Mouse (Mus musculus): Measurements from ENCODE around the gene Aldh16a1. TPM values are rescaled to one million over a fixed set of nuclear protein-coding genes. Genes with fewer than 3 reads are reported as not detected.

The Aldh16a1 gene
- total and polyA plus RNA-seq, 3 experiments, result 26.3 to 110 (median 33.8) TPM

- Histone ChIP-seq H3K36me3 (replicated peaks) (peaks cover 73% of the 10 kb centered on the region), H3K4me3 (ENCODE audit: low read depth, low read length) (peak overlapping the region; percentile 93; the same call in 1 of the 2 replicates), H3K4me1 (ENCODE audit: insufficient read depth, low read depth, low read length) (peaks cover 71% of the 10 kb centered on the region), H3K9me3 (replicated peaks) (no peaks in the 10 kb centered on the region), H3K27me3 (ENCODE audit: insufficient read depth, low read length) (no peaks in the 10 kb centered on the region)
- TF ChIP-seq TAL1 (conservative IDR thresholded peaks at IDR 0.05; ENCODE audit: low read depth, low read length), result no peak
- no peak for TF ChIP-seq GATA2 (IDR thresholded peaks at IDR 0.05; ENCODE audit: borderline replicate concordance, low read depth, low read length)
- TF ChIP-seq POLR2AphosphoS5 (IDR thresholded peaks at IDR 0.05; ENCODE audit: insufficient replicate concordance, low read depth, low read length), result no peak
- TF ChIP-seq CTCF (IDR thresholded peaks at IDR 0.05; ENCODE audit: low read depth, low read length), result no peak
- TF ChIP-seq GATA1 (IDR thresholded peaks at IDR 0.05; ENCODE audit: borderline replicate concordance, low read length), result no peak
- no peak for ATAC-seq (ENCODE audit: extremely low read depth, insufficient number of reproducible peaks, low FRiP score, poor library complexity, severe bottlenecking)
- no peak for DNase-seq (ENCODE audit: low spot score)
Measured at GRCm38 (mm10) chr7:45125144-45125600, 29.2 kb downstream of the Aldh16a1 start.

- H3K36me3 ChIP-seq (replicated peaks), result peaks cover 78% of the 10 kb centered on the region
- no peaks in the 10 kb centered on the region for H3K9me3 ChIP-seq (replicated peaks)
- no peaks in the 10 kb centered on the region for H3K27me3 ChIP-seq (ENCODE audit: insufficient read depth, low read length)
- TF ChIP-seq GATA2 (IDR thresholded peaks at IDR 0.05; ENCODE audit: borderline replicate concordance, low read depth, low read length) (no peak), POLR2AphosphoS5 (IDR thresholded peaks at IDR 0.05; ENCODE audit: insufficient replicate concordance, low read depth, low read length) (peak; percentile 97)
- peak; percentile 80 for DNase-seq (ENCODE audit: low spot score)
- H3K4me3 ChIP-seq (ENCODE audit: low read depth, low read length), result peak within 1 kb of the TSS; percentile 93
- peak; percentile 66 for ATAC-seq (ENCODE audit: extremely low read depth, insufficient number of reproducible peaks, low FRiP score, poor library complexity, severe bottlenecking)
- H3K4me1 ChIP-seq (ENCODE audit: insufficient read depth, low read depth, low read length), result peaks cover 71% of the 10 kb centered on the region
Measured at GRCm38 (mm10) chr7:45124224-45125143, 29.9 kb downstream of the Aldh16a1 start, which contains the start of gene Rps11. Rps11 (minus strand) TSS chr7:45124439.

GRCm38 (mm10) chr7:45123186-45123570, 31.2 kb downstream of the Aldh16a1 start:
- H3K4me1 ChIP-seq (ENCODE audit: insufficient read depth, low read depth, low read length), result peaks cover 78% of the 10 kb centered on the region
- peaks cover 88% of the 10 kb centered on the region for H3K36me3 ChIP-seq (replicated peaks)
- no peak for TF ChIP-seq GATA1 (IDR thresholded peaks at IDR 0.05; ENCODE audit: borderline replicate concordance, low read length)
- TF ChIP-seq TAL1 (conservative IDR thresholded peaks at IDR 0.05; ENCODE audit: low read depth, low read length), result no peak
- no peak for TF ChIP-seq CTCF (IDR thresholded peaks at IDR 0.05; ENCODE audit: low read depth, low read length)
- TF ChIP-seq GATA2 (IDR thresholded peaks at IDR 0.05; ENCODE audit: borderline replicate concordance, low read depth, low read length), result no peak
- no peak for TF ChIP-seq POLR2AphosphoS5 (IDR thresholded peaks at IDR 0.05; ENCODE audit: insufficient replicate concordance, low read depth, low read length)
- DNase-seq (ENCODE audit: low spot score) (peak; percentile 56), ATAC-seq (ENCODE audit: extremely low read depth, insufficient number of reproducible peaks, low FRiP score, poor library complexity, severe bottlenecking) (no peak)
- H3K9me3 ChIP-seq (replicated peaks), result no peaks in the 10 kb centered on the region
- H3K4me3 ChIP-seq (ENCODE audit: low read depth, low read length), result peak overlapping the region; percentile 92
- no peaks in the 10 kb centered on the region for H3K27me3 ChIP-seq (ENCODE audit: insufficient read depth, low read length)

GRCm38 (mm10) chr7:45122561-45123185, 31.7 kb downstream of the Aldh16a1 start:
- DNase-seq (ENCODE audit: low spot score), result no peak
- TF ChIP-seq GATA2 (IDR thresholded peaks at IDR 0.05; ENCODE audit: borderline replicate concordance, low read depth, low read length), result no peak
- no peak for TF ChIP-seq TAL1 (conservative IDR thresholded peaks at IDR 0.05; ENCODE audit: low read depth, low read length)
- TF ChIP-seq POLR2AphosphoS5 (IDR thresholded peaks at IDR 0.05; ENCODE audit: insufficient replicate concordance, low read depth, low read length), result no peak
- TF ChIP-seq GATA1 (IDR thresholded peaks at IDR 0.05; ENCODE audit: borderline replicate concordance, low read length), result no peak
- TF ChIP-seq CTCF (IDR thresholded peaks at IDR 0.05; ENCODE audit: low read depth, low read length), result no peak
- H3K9me3 ChIP-seq (replicated peaks), result no peaks in the 10 kb centered on the region
- H3K36me3 ChIP-seq (replicated peaks), result peaks cover 90% of the 10 kb centered on the region
- peaks cover 83% of the 10 kb centered on the region for H3K4me1 ChIP-seq (ENCODE audit: insufficient read depth, low read depth, low read length)
- ATAC-seq (ENCODE audit: extremely low read depth, insufficient number of reproducible peaks, low FRiP score, poor library complexity, severe bottlenecking), result no peak
- H3K27me3 ChIP-seq (ENCODE audit: insufficient read depth, low read length), result no peaks in the 10 kb centered on the region
- peak overlapping the region; percentile 92 for H3K4me3 ChIP-seq (ENCODE audit: low read depth, low read length)

GRCm38 (mm10) chr7:45121966-45122365, 32.4 kb downstream of the Aldh16a1 start:
- H3K27me3 ChIP-seq (ENCODE audit: insufficient read depth, low read length), result no peaks in the 10 kb centered on the region
- no peak for ATAC-seq (ENCODE audit: extremely low read depth, insufficient number of reproducible peaks, low FRiP score, poor library complexity, severe bottlenecking)
- H3K4me3 ChIP-seq (ENCODE audit: low read depth, low read length), result peak overlapping the region; percentile 92; the same call in 1 of the 2 replicates
- TF ChIP-seq GATA2 (IDR thresholded peaks at IDR 0.05; ENCODE audit: borderline replicate concordance, low read depth, low read length), result no peak
- no peak for TF ChIP-seq CTCF (IDR thresholded peaks at IDR 0.05; ENCODE audit: low read depth, low read length)
- no peak for TF ChIP-seq POLR2AphosphoS5 (IDR thresholded peaks at IDR 0.05; ENCODE audit: insufficient replicate concordance, low read depth, low read length)
- no peak for TF ChIP-seq TAL1 (conservative IDR thresholded peaks at IDR 0.05; ENCODE audit: low read depth, low read length)
- TF ChIP-seq GATA1 (IDR thresholded peaks at IDR 0.05; ENCODE audit: borderline replicate concordance, low read length), result no peak
- no peaks in the 10 kb centered on the region for H3K9me3 ChIP-seq (replicated peaks)
- no peak for DNase-seq (ENCODE audit: low spot score)
- peaks cover 88% of the 10 kb centered on the region for H3K36me3 ChIP-seq (replicated peaks)
- peaks cover 85% of the 10 kb centered on the region for H3K4me1 ChIP-seq (ENCODE audit: insufficient read depth, low read depth, low read length)

- peak overlapping the region; percentile 92; the same call in 1 of the 2 replicates for H3K4me3 ChIP-seq (ENCODE audit: low read depth, low read length)
- no peaks in the 10 kb centered on the region for H3K27me3 ChIP-seq (ENCODE audit: insufficient read depth, low read length)
- TF ChIP-seq GATA1 (IDR thresholded peaks at IDR 0.05; ENCODE audit: borderline replicate concordance, low read length), result no peak
- no peak for TF ChIP-seq TAL1 (conservative IDR thresholded peaks at IDR 0.05; ENCODE audit: low read depth, low read length)
- no peak for TF ChIP-seq POLR2AphosphoS5 (IDR thresholded peaks at IDR 0.05; ENCODE audit: insufficient replicate concordance, low read depth, low read length)
- TF ChIP-seq GATA2 (IDR thresholded peaks at IDR 0.05; ENCODE audit: borderline replicate concordance, low read depth, low read length), result no peak
- TF ChIP-seq CTCF (IDR thresholded peaks at IDR 0.05; ENCODE audit: low read depth, low read length), result no peak
- peaks cover 83% of the 10 kb centered on the region for H3K36me3 ChIP-seq (replicated peaks)
- DNase-seq (ENCODE audit: low spot score), result no peak
- H3K9me3 ChIP-seq (replicated peaks), result no peaks in the 10 kb centered on the region
- H3K4me1 ChIP-seq (ENCODE audit: insufficient read depth, low read depth, low read length), result peaks cover 80% of the 10 kb centered on the region
- ATAC-seq (ENCODE audit: extremely low read depth, insufficient number of reproducible peaks, low FRiP score, poor library complexity, severe bottlenecking), result no peak
Measured at GRCm38 (mm10) chr7:45121404-45121803, 33.0 kb downstream of the Aldh16a1 start.
